Mouse (Mus musculus): ENCODE measurements around the gene Ski.

Gene Ski

GRCm38 (mm10) chr4:155173822-155174785, 48.3 kb downstream of the Ski start:
- peak; percentile 61 for DNase-seq (ENCODE audit: low read depth)

- DNase-seq (ENCODE audit: low read depth) = peak; percentile 96
Observed at GRCm38 (mm10) chr4:155172909-155173821, 49.2 kb downstream of the Ski start.

- no peak for DNase-seq (ENCODE audit: low read depth)
Observed at GRCm38 (mm10) chr4:155171961-155172533, 50.3 kb downstream of the Ski start.

GRCm38 (mm10) chr4:155170614-155171212, 51.7 kb downstream of the Ski start:
- DNase-seq (ENCODE audit: low read depth) = no peak

- DNase-seq (ENCODE audit: low read depth) = no peak
Observed at GRCm38 (mm10) chr4:155168835-155169252, 53.5 kb downstream of the Ski start.

- DNase-seq (ENCODE audit: low read depth) = no peak
Observed at GRCm38 (mm10) chr4:155165861-155166260, 56.5 kb downstream of the Ski start.

- no peak for DNase-seq (ENCODE audit: low read depth)
Observed at GRCm38 (mm10) chr4:155164550-155164949, 57.8 kb downstream of the Ski start.

- no peak for DNase-seq (ENCODE audit: low read depth)
Observed at GRCm38 (mm10) chr4:155163685-155164084, 58.7 kb downstream of the Ski start.

GRCm38 (mm10) chr4:155163320-155163651, 59.1 kb downstream of the Ski start:
- no peak for DNase-seq (ENCODE audit: low read depth)

- no peak for DNase-seq (ENCODE audit: low read depth)
Observed at GRCm38 (mm10) chr4:155162433-155163319, 59.7 kb downstream of the Ski start.

- no peak for DNase-seq (ENCODE audit: low read depth)
Observed at GRCm38 (mm10) chr4:155158543-155158917, 63.9 kb downstream of the Ski start.

- no peak for DNase-seq (ENCODE audit: low read depth)
Observed at GRCm38 (mm10) chr4:155157871-155158542, 64.4 kb downstream of the Ski start.

- DNase-seq (ENCODE audit: low read depth) = no peak
Observed at GRCm38 (mm10) chr4:155156734-155157133, 65.7 kb downstream of the Ski start.

GRCm38 (mm10) chr4:155154986-155155385, 67.4 kb downstream of the Ski start:
- no peak for DNase-seq (ENCODE audit: low read depth)

- no peak for DNase-seq (ENCODE audit: low read depth)
Observed at GRCm38 (mm10) chr4:155153389-155154072, 68.9 kb downstream of the Ski start.

- no peak for DNase-seq (ENCODE audit: low read depth)
Observed at GRCm38 (mm10) chr4:155152476-155152875, 69.9 kb downstream of the Ski start.

GRCm38 (mm10) chr4:155151845-155152244, 70.5 kb downstream of the Ski start:
- DNase-seq (ENCODE audit: low read depth) = no peak

- DNase-seq (ENCODE audit: low read depth) = no peak
Observed at GRCm38 (mm10) chr4:155151221-155151788, 71.1 kb downstream of the Ski start.

Measured in fibroblast of lung, adult 2 months (primary cell).